Mouse (Mus musculus) liver, postnatal 0 days (tissue): Measurements from ENCODE around the gene Pex11b.

Experiments used
- CTCF ChIP-seq: sonication (generic); IDR thresholded peaks from 2 replicates; pipeline ENCODE4 v1.5.1; 2016; ENCODE audit warnings: antibody characterized with exemption, low read depth
- EP300 ChIP-seq: IDR thresholded peaks from 2 replicates; pipeline ENCODE4 v1.6.1; 2016; ENCODE audit warnings: antibody characterized with exemption, low read depth, mild to moderate bottlenecking

GRCm38 (mm10) chr3:96668424-96669067 is 33.4 kb downstream of the Pex11b start:
- no peak for TF ChIP-seq CTCF
- TF ChIP-seq EP300, result no peak
